Mouse (Mus musculus) brain, embryonic 18.5 days (tissue): ENCODE data around the gene Ctcf.
A peak's percentile ranks its signal among the peaks of the same experiment; 100 is the strongest.

ENCODE experiments used
- DNase-seq: peaks from one replicate; pipeline ENCODE4 v3.0.0-alpha.2; 2012; ENCODE audit warnings: low read depth, low spot score

Ctcf gene

DNA sequence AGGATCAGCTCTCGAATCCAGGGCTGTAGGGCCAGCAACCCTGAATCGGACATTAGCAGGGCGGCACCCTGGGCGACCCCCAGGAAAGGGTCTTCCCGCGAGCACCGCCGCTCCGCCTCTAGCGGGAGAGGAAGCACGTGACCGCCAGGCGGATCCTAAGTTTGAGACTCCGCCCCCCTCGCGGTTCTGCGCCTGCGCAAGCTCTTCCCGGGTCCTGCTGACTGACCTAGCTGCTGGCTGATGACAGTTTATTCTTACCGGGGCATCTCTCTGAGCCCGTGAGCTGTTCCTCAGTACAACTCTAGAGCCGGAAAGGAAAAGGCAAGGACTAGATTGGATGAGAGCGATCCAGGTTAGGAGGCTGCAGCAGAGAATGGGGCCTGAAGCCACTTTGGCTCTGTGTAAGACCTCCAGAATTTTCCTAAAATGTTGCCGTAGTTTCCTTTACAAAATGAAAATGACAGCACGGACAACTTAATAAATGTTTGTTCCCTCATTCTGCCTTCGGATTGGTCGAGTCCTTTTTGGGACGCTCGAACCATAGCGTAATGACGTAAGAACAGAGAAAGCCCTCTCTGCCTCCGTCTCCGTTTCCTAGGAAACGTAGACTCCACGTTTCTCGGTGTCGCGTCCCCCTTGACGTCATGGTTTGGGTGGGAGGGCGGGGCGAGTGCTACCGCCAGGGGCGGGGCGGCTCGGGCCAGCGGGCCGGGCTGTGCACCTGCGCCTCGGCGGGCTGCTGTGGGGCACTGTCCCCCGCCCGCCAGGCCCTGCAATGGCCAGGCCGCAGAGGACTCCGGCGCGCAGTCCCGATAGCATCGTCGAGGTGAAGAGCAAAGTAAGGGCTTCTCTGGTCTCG is 64.8 kb downstream of the Ctcf start, which contains the start of the genes Acd and Pard6a:
Gene Acd, minus strand, starts transcription at position 137 of the 859 bp plus-strand sequence.
Gene Pard6a, plus strand, starts transcription at position 183 of the 859 bp plus-strand sequence.
- DNase-seq: peak; percentile 83

DNA sequence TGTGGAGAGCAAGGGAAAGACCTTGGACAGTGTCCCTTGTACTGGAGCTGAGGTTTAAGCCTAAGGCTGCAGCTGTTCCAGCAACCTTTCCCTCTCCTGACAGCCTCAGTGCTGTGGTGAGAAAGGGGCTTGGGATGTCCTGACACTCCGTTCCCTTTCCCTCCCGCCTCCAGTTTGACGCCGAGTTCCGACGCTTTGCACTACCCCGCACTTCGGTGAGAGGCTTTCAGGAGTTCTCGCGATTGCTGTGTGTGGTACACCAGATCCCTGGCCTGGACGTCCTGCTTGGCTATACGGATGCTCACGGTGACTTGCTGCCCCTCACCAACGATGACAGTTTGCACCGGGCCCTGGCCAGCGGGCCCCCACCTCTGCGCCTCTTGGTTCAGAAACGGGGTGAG is 65.6 kb downstream of the Ctcf start:
- DNase-seq: no peak

- DNase-seq: no peak
These were observed 66.5 kb downstream of the Ctcf start for GRCm38 (mm10) chr8:105702731-105703415.

- no peak for DNase-seq
These were observed 67.9 kb downstream of the Ctcf start for GRCm38 (mm10) chr8:105704146-105704812.

DNA sequence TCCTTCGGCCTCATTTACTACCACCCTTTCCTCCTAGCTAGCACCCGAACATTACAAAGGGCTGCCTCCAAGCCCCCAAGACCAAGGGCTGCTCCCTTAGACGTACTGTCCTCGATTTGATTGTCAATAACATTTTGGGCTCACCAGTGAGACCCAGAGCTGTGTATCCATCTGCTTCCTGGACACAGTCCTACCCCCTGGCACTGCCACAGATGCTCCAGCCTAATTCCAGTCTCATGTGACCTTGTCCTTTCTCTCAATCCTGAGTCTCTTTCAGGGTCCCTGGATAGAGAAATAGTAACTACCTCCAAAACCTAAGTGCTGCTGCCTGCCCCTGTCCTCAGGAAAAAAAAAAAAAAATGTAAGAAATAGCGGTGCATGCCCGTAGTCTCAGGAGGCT is 68.6 kb downstream of the Ctcf start:
- no peak for DNase-seq

DNA sequence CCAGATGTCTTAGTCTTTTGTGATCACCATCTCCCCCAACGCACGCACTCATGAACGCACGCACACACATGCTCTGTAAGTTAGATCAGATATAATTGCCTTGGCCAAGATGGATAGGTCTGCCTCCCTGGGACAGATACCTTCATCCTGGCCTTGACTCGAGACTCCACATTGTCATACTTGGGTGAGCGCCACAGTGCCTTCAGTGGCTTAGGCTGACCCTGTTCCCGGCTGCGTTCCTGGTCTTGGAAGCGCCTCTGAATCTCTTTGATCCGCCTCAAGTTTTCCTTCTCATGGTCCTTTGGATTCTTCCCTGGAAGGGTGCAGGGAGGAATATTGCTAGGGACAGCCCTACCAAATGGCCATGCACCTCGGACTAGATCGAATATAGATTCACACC is 70.1 kb downstream of the Ctcf start:
- no peak for DNase-seq

DNA sequence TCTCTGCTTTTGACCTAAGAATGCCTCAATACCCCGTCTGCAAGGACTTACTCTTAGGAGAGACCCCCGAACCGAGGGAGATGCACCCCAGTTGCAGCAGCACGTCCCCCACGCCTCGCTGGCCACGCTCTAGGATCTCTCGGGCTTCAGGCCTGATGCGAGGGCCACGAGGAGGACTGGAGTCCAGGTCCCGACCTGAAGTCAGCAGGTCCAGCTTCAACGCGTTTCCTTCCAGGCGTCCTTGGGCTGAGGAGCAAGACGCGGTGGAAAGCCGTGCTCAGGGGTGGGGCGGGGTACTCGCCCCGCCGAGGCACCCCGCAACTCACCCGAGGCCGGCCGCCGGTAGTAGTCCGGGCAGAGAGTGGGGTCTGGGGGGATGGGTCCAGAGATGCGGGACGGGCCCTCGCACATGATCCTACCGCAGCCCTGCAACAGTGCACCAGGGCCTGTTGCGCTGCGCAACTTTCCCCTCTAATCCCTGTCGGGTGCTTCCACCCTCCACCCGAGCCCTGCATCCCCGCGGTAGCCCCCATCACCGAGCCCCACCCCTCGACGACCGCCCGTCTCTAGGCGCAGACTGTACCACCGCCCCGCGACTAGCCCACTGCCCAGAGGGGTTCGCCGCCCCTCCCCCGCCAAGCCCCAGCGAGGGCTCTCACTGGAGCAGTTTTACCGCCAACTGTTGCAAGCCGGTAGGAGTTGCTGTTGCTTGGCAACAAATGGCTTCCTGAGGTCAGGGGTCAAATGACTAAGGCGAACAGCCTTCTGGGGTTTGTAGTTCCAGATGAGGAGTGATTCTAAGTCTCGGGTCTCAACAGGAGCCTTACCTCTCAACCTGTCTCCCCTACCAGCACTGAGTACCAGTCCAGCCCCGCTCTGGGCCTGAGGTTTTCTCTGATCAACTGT is 71.4 kb downstream of the Ctcf start, which contains the start of the genes 4933405L10Rik and Enkd1:
Gene 4933405L10Rik, plus strand, starts transcription at position 158 of the 906 bp plus-strand sequence.
Gene Enkd1, minus strand, starts transcription at position 713 of the 906 bp plus-strand sequence.
- DNase-seq: peak; percentile 85

- no peak for DNase-seq
These were observed 72.3 kb downstream of the Ctcf start for GRCm38 (mm10) chr8:105708675-105709074.

DNA sequence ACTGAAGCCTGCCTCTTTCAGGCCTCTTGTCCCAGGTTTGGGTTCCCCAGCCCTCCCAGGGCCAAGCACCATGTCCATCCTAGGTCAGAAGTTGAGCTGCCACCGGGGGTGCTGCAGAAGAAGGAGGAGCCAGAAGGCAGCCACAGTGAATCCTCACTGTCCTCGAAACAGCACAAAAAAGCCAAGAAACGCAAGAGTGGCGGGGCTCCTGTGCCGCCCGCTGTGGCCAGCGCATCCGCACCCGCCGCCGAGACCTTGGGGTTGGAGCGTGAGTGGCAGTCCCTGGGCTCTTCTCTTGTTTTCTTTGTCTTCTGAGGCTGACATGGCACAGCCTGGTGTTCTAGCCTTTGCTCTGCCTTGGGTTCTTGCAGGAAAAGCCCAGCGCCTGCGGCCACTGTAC is 72.9 kb downstream of the Ctcf start:
- DNase-seq: no peak

DNA sequence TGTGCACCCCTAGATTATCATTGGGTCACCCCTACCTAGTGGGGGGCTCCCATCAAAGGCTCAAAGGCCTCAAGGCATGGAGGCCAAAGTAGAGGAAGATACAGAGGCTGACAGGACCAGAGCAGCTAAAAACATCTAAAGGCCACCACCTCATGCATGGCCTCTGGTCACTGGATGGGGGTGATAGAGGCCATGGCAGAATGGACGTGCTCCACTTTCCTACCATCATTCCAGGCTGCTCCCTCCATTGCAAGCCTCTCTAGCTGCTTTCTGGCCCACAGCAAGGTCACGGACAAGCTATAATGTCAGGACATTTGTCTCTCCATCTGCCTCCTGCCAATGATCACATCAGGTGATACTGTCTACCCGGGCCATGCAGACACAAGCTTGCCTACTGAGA is 75.9 kb downstream of the Ctcf start:
- DNase-seq: no peak

DNA sequence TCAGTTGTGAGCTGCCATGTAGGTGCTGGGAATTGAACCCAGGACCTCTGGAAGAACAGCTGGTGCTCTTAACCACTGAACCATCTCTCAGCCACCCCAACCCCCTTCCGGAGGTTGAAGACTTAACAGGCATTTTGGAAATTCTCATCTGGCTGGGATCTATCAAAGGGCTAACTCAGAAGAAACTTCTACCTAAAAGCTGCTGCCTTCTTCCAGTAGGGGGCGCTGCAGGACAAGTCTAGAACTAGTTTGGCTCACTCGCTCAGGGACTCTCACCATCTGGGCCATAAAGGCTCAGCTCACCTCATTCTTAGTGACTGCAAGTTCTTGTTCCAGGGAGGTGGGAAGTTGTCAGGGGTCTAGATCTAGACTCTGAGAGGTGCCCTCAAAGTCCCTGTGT is 77.8 kb downstream of the Ctcf start:
- no peak for DNase-seq

- DNase-seq: no peak
These were observed 78.7 kb downstream of the Ctcf start for GRCm38 (mm10) chr8:105715042-105715441.

GRCm38 (mm10) chr8:105716302-105716945 is 80.1 kb downstream of the Ctcf start:
- DNase-seq: no peak

GRCm38 (mm10) chr8:105719637-105720036 is 83.3 kb downstream of the Ctcf start:
- DNase-seq: no peak

DNA sequence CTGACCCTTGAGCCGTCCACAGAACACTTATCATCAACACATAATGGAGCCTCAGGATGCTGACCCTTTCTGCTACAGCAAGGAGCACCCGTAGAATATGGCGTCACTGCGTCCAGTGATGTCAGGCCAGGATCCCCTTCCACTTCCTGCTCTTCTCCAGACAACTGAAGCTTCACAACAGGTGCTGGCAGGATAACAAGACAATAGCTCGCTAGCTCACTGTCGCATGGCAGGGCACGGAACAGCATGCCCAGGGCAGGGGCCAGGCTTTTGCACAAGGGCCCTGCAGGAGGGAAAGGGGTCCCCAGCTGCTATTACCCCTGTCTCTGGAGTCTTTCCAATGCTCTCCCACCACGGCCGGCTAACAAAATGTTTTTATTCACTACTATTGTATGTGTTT is 86.5 kb downstream of the Ctcf start:
- DNase-seq: no peak

GRCm38 (mm10) chr8:105725726-105726125 is 89.4 kb downstream of the Ctcf start:
- DNase-seq: no peak

GRCm38 (mm10) chr8:105727397-105728124 is 91.2 kb downstream of the Ctcf start:
- DNase-seq: no peak

DNA sequence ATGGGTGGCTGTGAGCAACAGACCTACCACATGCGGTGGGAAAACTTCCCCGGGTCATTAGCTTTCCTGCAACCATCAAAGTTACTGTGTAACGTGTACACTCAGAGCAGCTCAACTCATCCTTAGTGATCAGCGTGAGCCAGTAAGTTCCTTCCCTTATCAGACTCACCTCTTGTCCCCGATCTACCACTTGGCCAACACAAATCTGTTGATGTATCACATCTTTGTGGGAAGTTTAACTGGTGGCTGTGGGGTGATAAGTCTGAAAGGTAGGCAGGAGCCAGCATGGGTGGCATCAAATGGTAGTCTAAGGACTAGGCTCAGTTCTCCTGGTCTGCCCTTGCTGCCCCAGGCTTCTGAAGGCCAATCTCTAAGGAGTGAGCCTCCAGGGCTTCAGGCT is 95.8 kb downstream of the Ctcf start:
- no peak for DNase-seq
